Mouse (Mus musculus): ENCODE measurements around the gene Rab11fip3. TPM values are rescaled to one million over a fixed set of nuclear protein-coding genes. Genes with fewer than 3 reads are reported as not detected.

Rab11fip3 gene
- polyA plus RNA-seq, 1 experiment: 82.9 TPM

DNA sequence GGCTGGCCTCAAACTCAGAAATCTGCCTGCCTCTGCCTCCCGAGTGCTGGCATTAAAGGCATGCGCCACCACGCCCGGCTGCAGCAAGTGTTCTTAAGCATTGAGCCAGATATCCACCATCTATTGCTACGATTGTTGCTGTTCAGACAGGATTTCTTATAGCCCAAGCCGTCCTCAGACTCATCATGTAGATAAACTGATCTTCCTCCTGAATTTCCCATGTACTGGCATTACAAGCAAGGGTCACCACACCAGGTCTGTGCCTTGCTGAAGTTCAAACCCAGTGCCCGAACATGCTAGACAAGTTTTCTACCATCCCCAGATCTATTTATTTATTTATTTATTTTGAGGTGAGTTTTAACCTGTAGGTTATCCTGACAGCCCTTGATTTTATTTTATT lies 29.1 kb upstream of the Rab11fip3 start:
- no peaks in the 10 kb centered on the region for H3K4me1 ChIP-seq (ENCODE audit: control insufficient read depth, insufficient read depth, low read length)
- H3K4me3 ChIP-seq (replicated peaks; ENCODE audit: insufficient read depth, low read depth, low read length): no peak overlapping the region
- WGBS: 93% methylated on average over 7 of the region's 7 CpGs
- H3K27me3 ChIP-seq (ENCODE audit: control insufficient read depth, insufficient read depth, low read length): no peaks in the 10 kb centered on the region
- TF ChIP-seq CTCF (IDR thresholded peaks at IDR 0.05; ENCODE audit: borderline replicate concordance, insufficient read depth, low read depth, low read length) (no peak), POLR2A (IDR thresholded peaks at IDR 0.05; ENCODE audit: borderline replicate concordance, insufficient read depth, low read length) (no peak)
- no peak overlapping the region for H3K27ac ChIP-seq (ENCODE audit: insufficient read depth, low read length)
- DNase-seq: no peak

DNA sequence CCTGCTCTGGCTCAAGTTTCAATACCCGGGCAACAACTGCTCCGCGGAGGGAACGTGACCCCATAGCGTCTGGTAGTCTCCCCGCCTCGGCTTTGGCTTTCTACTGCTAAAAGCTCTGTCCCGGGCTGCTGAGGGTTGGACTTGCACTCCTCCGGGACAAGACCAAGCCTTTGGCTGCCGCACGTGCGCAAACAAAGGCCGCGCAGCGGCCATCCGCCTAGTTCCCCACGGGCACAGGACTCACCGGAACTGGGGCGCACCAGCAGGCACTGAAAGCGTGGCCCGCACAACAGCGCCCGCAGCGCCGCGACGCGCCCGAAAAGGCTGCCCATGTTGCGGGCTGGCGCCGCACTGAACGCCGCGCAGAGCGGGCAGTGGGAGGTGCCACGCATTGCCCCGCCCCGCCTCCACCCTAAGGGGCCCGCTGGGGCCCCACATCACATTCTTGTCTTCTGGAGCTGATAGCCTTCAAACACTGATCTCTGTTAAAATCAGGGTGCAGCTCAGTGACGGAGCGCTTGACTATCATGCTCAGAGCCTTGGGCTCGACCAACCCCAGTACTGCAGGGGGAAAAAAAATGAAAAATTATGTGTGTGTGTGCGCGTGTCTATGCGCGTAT lies 25.9 kb upstream of the Rab11fip3 start, which contains the start of gene Nme4:
TSS of gene Nme4 (minus strand) at position 482 of the 620 bp plus-strand sequence.
- TF ChIP-seq POLR2A (IDR thresholded peaks at IDR 0.05; ENCODE audit: borderline replicate concordance, insufficient read depth, low read length) (peak; percentile 69; the same call in 1 of the 2 replicates), CTCF (IDR thresholded peaks at IDR 0.05; ENCODE audit: borderline replicate concordance, insufficient read depth, low read depth, low read length) (no peak)
- H3K27ac ChIP-seq (ENCODE audit: insufficient read depth, low read length): no peak within 1 kb of the TSS

DNA sequence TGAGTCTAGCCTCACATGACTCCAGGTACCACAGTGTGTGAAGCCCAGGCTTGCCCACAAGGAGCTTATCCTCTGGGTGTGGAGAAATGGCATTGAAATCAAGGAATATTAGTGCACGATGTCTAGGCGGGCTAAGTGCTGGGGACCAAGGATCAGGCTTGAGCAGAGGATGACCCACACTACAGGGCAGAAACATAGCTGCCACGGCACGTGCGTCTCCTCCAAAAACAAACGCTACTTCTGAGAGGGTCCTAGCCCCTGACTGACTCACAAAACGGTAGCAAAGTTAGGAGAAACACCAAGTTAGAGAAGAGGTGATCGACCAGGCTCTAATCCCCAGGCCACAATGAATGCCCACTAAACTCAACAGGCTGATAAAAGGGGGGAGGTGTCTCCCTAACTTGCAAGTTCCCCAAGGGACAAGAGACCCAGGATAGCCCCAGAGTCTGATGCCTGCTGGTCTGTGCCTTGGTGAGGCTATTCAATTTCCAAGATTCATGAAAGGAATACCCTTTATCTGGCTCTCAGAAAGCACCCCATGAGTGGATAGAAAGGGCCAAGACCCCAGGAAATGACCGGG lies 25.3 kb upstream of the Rab11fip3 start:
- Histone ChIP-seq H3K4me3 (replicated peaks; ENCODE audit: insufficient read depth, low read depth, low read length) (peak overlapping the region; percentile 68), H3K27me3 (ENCODE audit: control insufficient read depth, insufficient read depth, low read length) (no peaks in the 10 kb centered on the region), H3K4me1 (ENCODE audit: control insufficient read depth, insufficient read depth, low read length) (no peaks in the 10 kb centered on the region), H3K27ac (ENCODE audit: insufficient read depth, low read length) (no peak overlapping the region)
- DNase-seq: no peak
- 53% methylated on average over 9 of the region's 9 CpGs for WGBS
- TF ChIP-seq POLR2A (IDR thresholded peaks at IDR 0.05; ENCODE audit: borderline replicate concordance, insufficient read depth, low read length) (no peak), CTCF (IDR thresholded peaks at IDR 0.05; ENCODE audit: borderline replicate concordance, insufficient read depth, low read depth, low read length) (no peak)

More for the DNA sequence above, 25.9 kb upstream of the Rab11fip3 start, which contains the start of gene Nme4:
- no peaks in the 10 kb centered on the region for H3K27me3 ChIP-seq (ENCODE audit: control insufficient read depth, insufficient read depth, low read length)
- no peaks in the 10 kb centered on the region for H3K4me1 ChIP-seq (ENCODE audit: control insufficient read depth, insufficient read depth, low read length)
- peak within 1 kb of the TSS; percentile 68 for H3K4me3 ChIP-seq (replicated peaks; ENCODE audit: insufficient read depth, low read depth, low read length)
- WGBS: 1% methylated on average over 47 of the region's 47 CpGs
- peak; percentile 74 to 79 for DNase-seq

DNA sequence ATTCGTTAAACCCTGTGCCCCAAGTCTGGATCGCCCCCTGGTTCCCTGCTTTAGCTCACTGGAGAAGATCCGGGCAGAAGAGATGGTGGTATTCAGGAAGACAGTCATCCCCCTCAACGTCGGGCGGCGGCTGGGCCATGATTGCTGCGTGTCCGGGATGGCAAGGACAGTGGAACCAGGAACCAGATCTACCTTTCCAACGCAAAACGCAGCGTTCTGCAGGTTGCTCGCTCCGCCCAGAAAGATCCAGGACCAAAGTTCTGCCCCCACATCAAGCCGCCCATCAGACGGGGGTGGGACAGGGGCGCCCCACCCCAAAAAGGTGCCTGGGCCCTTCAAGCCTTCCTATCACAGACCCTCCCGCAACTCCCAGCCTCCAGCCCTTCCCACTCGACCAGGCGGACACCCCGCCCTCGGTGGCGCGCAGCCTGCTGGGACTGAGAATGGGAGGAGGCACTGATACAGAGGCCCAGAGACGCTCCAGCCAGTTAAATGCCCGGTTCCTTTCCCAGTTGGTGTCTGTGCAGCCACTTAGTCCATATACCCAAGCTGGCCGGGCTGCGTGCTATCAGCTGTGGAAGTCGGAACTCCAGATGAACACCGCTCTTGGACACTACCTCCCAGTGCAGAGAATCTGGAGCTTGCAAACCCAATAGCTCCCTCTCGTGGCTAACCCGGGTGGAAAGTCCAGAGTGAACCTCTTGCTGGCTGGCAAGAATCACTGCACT lies 20.7 kb upstream of the Rab11fip3 start, which contains the start of gene Decr2:
TSS of gene Decr2 (minus strand) at position 433 of the 728 bp plus-strand sequence.
- WGBS: 2% methylated on average over 32 of the region's 32 CpGs
- H3K27me3 ChIP-seq (ENCODE audit: control insufficient read depth, insufficient read depth, low read length): no peaks in the 10 kb centered on the region
- H3K27ac ChIP-seq (ENCODE audit: insufficient read depth, low read length): peak within 1 kb of the TSS; percentile 83
- peak; percentile 89 to 90 for DNase-seq
- peak within 1 kb of the TSS; percentile 89 for H3K4me3 ChIP-seq (replicated peaks; ENCODE audit: insufficient read depth, low read depth, low read length)
- TF ChIP-seq CTCF (IDR thresholded peaks at IDR 0.05; ENCODE audit: borderline replicate concordance, insufficient read depth, low read depth, low read length) (peak; percentile 87), POLR2A (IDR thresholded peaks at IDR 0.05; ENCODE audit: borderline replicate concordance, insufficient read depth, low read length) (peak; percentile 70; the same call in 1 of the 2 replicates)
- H3K4me1 ChIP-seq (ENCODE audit: control insufficient read depth, insufficient read depth, low read length): no peaks in the 10 kb centered on the region

DNA sequence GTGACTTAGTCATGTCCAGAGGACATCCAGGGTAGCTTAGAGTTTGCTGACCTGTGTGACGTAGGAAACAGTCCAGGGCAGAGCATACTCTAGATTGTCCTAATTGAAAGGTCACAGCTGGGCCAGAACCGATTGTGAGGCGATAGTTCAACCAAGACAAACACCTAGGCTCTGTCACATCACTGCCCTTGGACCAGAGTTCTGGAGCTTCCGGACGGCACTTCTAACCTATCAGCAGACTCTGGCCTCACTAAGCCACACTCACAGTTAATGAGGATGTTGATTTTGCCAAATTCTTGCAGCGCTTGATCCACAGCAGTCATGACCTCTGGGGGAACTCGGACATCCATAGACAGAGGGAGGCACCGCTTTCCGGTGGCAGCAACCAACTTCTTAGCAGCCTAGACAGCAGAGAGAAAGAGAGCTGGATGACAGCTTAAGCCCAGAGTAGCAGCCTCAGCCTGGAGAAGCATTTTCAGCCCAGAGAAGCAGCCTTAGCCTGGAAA lies 17.8 kb upstream of the Rab11fip3 start:
- H3K4me1 ChIP-seq (ENCODE audit: control insufficient read depth, insufficient read depth, low read length): no peaks in the 10 kb centered on the region
- DNase-seq: no peak
- H3K27me3 ChIP-seq (ENCODE audit: control insufficient read depth, insufficient read depth, low read length): no peaks in the 10 kb centered on the region
- H3K4me3 ChIP-seq (replicated peaks; ENCODE audit: insufficient read depth, low read depth, low read length): no peak overlapping the region
- no peak overlapping the region for H3K27ac ChIP-seq (ENCODE audit: insufficient read depth, low read length)
- no peak for TF ChIP-seq CTCF (IDR thresholded peaks at IDR 0.05; ENCODE audit: borderline replicate concordance, insufficient read depth, low read depth, low read length)
- no peak for TF ChIP-seq POLR2A (IDR thresholded peaks at IDR 0.05; ENCODE audit: borderline replicate concordance, insufficient read depth, low read length)
- 89% methylated on average over 9 of the region's 9 CpGs for WGBS

DNA sequence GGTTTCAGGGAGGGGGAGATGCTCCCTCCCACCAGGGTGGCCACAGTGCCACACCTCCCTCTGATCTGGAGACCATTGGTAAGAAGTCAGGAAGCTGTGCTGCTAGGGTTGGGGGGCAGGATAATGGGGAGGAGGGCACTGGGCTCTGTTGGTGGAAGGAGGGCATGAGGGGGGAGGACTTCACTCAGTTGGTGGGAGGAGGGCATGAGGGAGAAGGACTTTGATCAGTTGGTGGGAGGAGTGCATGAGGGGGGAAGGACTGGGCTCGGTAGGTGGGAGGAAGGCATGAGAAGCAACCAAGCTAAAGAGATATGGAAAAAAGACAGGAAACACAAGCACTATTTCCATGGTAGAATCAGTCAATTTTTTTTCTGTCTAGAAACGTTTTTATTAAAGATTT lies 11.5 kb upstream of the Rab11fip3 start:
- H3K27me3 ChIP-seq (ENCODE audit: control insufficient read depth, insufficient read depth, low read length): no peaks in the 10 kb centered on the region
- no peak overlapping the region for H3K4me3 ChIP-seq (replicated peaks; ENCODE audit: insufficient read depth, low read depth, low read length)
- no peak for TF ChIP-seq POLR2A (IDR thresholded peaks at IDR 0.05; ENCODE audit: borderline replicate concordance, insufficient read depth, low read length)
- no peak for TF ChIP-seq CTCF (IDR thresholded peaks at IDR 0.05; ENCODE audit: borderline replicate concordance, insufficient read depth, low read depth, low read length)
- no peak overlapping the region for H3K27ac ChIP-seq (ENCODE audit: insufficient read depth, low read length)
- no peak for DNase-seq
- 43% methylated on average over 2 of the region's 2 CpGs for WGBS
- H3K4me1 ChIP-seq (ENCODE audit: control insufficient read depth, insufficient read depth, low read length): no peaks in the 10 kb centered on the region

DNA sequence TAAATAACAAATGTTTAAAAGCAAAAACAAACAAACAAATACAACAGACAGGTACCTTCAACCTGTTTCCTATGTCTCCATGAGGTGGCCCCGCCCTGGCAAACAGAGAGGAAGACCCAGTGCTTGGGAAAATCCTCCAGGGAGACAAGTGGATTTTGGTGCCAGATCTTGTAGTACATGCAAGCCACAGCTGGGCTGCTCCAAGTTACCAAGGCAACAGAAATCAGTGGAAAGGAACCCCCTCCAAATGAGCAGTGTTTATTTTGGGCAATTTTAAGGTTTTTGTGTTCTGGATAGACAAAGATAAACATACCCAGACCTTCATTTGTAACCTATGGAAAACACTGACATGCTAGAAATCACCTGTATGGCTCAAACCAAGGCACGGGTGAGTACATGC lies 9.5 kb upstream of the Rab11fip3 start:
- Histone ChIP-seq H3K4me3 (replicated peaks; ENCODE audit: insufficient read depth, low read depth, low read length) (no peak overlapping the region), H3K4me1 (ENCODE audit: control insufficient read depth, insufficient read depth, low read length) (no peaks in the 10 kb centered on the region), H3K27me3 (ENCODE audit: control insufficient read depth, insufficient read depth, low read length) (no peaks in the 10 kb centered on the region), H3K27ac (ENCODE audit: insufficient read depth, low read length) (no peak overlapping the region)
- DNase-seq: no peak
- 64% methylated on average over 2 of the region's 2 CpGs for WGBS
- TF ChIP-seq POLR2A (IDR thresholded peaks at IDR 0.05; ENCODE audit: borderline replicate concordance, insufficient read depth, low read length): no peak
- TF ChIP-seq CTCF (IDR thresholded peaks at IDR 0.05; ENCODE audit: borderline replicate concordance, insufficient read depth, low read depth, low read length): no peak
